Mouse (Mus musculus): ENCODE results near the gene Zfx.

Gene Zfx

DNA sequence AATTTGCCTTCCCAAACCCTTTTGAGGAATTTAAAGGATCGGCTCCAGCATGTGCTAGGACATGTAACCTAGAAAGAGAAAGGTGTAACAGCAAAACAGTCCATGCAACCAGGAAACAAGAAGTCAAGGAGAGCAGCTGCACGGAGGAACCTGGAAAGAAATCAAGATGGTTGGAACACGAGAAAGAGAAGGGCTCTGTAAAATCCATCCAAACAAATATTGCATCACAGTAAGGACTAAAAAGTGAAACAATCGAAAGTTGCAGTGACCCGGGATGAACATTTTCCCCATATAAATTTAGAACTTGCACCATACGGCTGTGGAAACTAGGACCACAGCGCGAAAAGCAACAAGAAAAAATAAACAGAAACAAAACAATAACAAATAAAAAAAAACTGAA lies 62.8 kb downstream of the Zfx start:
- no peak for DNase-seq (ENCODE audit: low read depth)

GRCm38 (mm10) chrX:94058748-94059147 lies 64.8 kb downstream of the Zfx start:
- no peak for DNase-seq (ENCODE audit: low read depth)

DNA sequence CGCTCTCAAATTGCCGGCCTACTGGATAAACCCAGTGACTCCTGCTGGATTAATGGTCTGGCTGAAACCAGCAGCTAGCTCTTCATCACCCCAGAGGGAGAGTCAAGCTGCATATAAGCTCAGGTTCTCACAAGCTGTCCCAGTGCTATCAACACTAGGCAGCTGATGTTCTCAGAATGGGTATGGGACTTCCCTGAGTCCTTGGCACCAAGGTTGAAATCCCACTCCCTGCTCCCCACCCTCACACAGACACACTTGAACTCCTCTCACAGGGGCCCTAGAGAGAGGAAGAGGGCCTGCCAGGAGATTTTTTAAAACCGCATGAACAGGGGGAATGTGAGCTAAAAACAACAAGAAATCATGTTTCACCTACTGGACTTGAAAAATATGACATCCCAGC lies 74.5 kb downstream of the Zfx start:
- DNase-seq (ENCODE audit: low read depth): no peak

DNA sequence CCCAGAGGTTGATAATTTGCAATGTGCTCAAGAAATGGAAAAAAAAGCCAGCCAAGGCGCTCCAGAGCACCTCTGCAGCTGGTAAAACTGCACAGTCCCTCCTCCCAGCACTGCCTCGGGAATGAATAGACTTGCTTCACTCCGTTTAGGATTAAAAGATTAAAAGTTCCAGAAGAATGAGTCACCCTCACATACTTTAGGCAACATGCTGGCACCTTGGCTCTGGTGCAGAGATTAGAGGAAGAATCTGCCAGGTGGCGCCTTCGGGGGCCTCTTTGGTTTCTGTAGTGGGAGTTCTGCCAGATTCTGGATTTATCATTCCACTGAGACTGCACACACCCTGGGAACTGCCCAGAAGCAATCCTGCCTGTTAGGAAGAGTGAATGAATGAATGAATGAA lies 75.5 kb downstream of the Zfx start:
- no peak for DNase-seq (ENCODE audit: low read depth)

- no peak for DNase-seq (ENCODE audit: low read depth)
Measured at GRCm38 (mm10) chrX:94047381-94047780, 76.1 kb downstream of the Zfx start.

DNA sequence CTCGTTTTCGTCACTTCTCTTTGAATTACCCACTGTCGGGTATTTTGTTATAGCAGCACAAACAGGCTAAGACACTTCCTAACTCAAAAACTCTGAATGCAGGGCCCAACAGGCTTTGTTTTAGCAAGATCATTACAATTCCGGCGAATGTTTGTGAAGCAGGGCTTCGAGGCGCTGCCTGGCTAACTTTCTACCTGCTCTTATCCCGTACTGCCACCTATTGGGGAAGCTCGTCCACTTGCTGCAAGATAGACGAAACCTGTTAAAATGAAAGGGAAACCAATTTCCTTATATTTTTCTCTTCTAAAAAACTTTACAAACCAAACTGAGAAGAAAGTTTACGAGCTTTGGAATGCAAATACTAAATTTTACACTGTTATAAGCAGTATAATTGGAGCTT lies 90.6 kb downstream of the Zfx start:
- DNase-seq (ENCODE audit: low read depth): peak; percentile 42

- DNase-seq (ENCODE audit: low read depth): no peak
Measured at GRCm38 (mm10) chrX:94030081-94030480, 93.4 kb downstream of the Zfx start.

Data from c-Kit-positive CD71-positive TER-119-negative erythroid progenitor cells, embryonic 14.5 days (primary cell).